Mouse (Mus musculus) right cerebral cortex, adult 18-20 months (tissue): ENCODE data around the gene Cdkn2b.
A peak's percentile ranks its signal among the peaks of the same experiment; 100 is the strongest.

ENCODE experiments used
- DNase-seq: peaks from one replicate; pipeline ENCODE4 v3.0.0; 2022; ENCODE audit warnings: mixed read lengths

The Cdkn2b gene

GRCm38 (mm10) chr4:89310491-89311254 is at the start of gene Cdkn2b:
TSS of gene Cdkn2b (minus strand) at chr4:89311039.
- DNase-seq: peak; percentile 64

GRCm38 (mm10) chr4:89360349-89360748 is 49.5 kb upstream of the Cdkn2b start:
- no peak for DNase-seq

DNA sequence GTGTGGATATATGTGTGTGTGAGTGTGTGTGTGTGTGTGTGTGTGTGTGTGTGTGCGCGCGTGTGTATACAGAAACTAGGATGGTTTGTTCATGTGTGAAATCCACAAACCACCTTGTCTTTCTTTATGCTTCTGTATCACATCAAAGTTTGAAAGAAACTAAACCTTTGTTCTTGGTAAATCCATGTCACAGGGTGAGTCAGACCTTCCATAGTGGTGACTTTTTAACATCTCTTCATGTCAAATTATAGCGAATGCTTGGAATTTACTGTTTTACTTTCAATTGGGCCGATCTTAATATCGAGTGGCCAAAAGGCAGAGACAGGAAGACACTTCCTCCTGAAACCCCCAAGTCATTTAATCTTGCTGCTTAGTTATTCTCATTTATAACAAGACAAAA is 48.7 kb upstream of the Cdkn2b start:
- no peak for DNase-seq

DNA sequence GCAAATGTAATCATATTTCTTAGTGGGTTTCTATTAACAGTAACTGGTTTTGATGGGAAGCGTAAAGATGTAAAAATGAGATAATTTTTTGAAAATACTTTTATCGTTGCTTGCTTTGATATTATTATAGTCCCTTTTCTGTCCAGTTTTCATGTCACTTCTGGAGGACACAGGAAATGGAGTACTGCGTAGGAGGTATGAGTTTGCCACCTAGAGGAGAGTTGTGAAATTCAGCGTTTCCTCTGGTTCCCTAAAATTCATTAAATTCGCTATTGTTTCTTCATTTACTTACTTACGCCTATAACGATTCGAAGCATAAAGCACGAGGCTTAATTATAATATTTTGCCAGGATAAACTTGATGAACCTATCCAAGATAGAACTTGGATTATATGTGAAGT is 43.1 kb upstream of the Cdkn2b start:
- no peak for DNase-seq

- DNase-seq: no peak
Observed at GRCm38 (mm10) chr4:89353071-89353582, 42.3 kb upstream of the Cdkn2b start.

GRCm38 (mm10) chr4:89351474-89351873 is 40.6 kb upstream of the Cdkn2b start:
- no peak for DNase-seq

DNA sequence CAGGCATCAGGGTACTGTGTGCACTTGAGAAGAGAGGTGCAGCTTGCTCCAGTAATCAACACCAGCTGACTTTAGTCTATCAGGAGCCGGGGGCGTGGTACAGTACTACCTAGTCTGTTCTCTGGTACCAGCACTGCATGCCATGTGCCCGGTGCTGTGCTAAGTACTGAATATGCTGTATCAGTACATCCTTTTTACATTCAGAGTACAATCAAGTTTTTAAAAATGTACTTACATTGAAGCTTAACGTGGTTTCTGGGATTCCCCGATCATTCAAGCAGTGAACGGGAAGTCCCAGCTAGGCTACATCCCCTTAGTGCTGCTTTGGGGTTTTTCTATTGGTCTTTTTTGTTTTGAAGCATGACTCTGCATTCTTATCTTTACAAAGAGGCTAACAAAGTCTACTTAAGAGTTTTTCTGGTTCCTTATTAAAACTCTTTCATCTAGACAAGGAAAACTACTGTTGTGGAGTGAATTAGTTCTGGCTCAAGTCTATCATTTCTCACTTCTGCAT is 40.2 kb upstream of the Cdkn2b start:
- no peak for DNase-seq

GRCm38 (mm10) chr4:89350391-89350790 is 39.6 kb upstream of the Cdkn2b start:
- DNase-seq: no peak

GRCm38 (mm10) chr4:89348842-89349241 is 38.0 kb upstream of the Cdkn2b start:
- no peak for DNase-seq

GRCm38 (mm10) chr4:89313461-89313860 is 2.6 kb upstream of the Cdkn2b start:
- no peak for DNase-seq

- no peak for DNase-seq
Observed at GRCm38 (mm10) chr4:89309996-89310395, 843 bp downstream of the Cdkn2b start.

DNA sequence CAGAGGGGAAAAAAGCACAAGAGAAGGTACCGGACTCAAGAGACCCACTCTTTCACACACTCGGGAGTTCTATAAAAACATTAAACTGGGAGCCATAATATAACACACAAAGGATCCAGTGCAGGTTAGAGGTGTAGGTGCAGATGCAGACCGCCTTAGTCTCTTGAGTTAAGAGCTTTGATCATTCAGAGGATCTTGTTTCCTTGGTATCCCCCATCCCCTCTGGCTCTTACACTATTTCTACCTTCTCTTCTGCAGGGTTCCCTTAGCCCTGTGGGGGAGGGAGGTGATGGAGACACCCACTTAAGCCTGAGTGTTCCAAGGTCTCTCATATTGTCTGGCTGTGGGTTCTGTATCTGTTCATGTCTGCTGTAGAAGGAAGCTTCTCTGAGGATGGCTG is 2.8 kb downstream of the Cdkn2b start:
- DNase-seq: no peak

GRCm38 (mm10) chr4:89306798-89307365 is 4.0 kb downstream of the Cdkn2b start:
- no peak for DNase-seq

DNA sequence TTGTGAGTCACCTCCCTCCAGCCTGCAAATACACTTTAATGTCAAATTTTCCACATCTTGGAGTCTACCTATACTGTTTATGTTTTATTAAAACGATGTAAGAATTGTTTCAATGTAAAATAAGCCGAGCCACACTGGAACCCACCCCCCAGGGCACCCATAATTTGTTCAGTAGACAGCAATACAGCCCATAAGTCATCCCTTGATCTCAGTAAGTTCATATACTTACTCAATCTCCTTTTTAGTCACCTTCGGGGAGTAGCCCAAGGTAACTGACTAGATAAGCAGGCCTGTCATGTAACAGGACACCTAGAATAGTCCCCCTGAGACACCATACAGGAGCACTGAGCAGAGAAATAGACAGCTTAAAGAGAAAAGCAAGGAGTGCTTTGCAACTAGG is 5.1 kb downstream of the Cdkn2b start:
- no peak for DNase-seq

DNA sequence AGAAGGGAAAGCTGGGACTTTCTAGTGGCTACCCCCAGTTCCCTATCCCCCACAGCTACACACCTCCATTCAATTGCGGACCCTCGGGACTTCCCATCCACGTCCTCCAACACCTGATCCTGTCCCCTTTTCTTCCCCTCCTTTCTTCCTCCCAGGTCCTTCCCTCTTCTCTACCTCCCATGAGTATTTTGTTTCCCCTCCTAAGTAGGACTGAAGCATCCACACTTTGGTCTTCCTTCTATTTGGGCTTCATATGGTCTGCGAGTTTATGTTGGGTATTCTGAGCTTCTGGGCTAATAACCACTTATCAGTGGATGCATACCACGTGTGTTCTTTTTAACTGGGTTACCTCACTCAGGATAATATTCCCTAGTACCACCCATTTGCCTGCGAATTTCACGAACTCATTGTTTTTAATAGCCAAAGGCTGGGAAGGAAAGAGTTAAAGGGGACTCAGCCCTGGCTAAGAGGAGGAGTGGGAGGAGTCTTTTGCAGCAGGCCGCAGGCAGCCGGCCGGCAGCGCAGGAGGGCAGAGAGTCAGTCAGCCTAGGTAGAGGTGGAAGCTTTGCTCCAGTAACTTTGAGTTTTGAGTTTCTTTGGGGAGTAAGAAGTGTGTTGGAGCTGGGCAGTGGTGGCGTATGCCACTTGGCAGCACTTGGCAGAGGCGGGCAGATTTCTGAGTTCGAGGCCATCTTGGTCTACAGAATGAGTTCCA is 7.4 kb downstream of the Cdkn2b start:
- DNase-seq: no peak

DNA sequence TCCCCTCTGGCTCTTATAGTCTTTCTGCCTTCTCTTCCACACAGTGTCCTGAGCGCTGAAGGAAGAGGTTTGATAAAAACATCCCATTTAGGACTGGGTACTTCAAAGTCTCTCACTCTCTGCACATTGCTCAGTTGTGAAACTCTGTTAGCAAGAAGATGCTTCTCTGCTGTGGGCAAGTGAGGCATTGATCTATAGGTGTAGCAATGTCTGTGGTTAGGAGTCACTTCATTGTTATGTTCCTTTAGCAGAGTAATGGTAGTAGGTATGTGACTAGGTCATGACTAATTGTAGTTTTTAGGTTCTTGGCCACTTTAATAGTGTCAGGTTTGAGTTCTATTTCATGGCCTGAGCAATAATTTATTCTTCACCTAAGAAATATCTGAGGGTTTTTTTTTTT is 8.7 kb downstream of the Cdkn2b start:
- DNase-seq: no peak

- no peak for DNase-seq
Observed at GRCm38 (mm10) chr4:89299721-89300120, 11.1 kb downstream of the Cdkn2b start.

DNA sequence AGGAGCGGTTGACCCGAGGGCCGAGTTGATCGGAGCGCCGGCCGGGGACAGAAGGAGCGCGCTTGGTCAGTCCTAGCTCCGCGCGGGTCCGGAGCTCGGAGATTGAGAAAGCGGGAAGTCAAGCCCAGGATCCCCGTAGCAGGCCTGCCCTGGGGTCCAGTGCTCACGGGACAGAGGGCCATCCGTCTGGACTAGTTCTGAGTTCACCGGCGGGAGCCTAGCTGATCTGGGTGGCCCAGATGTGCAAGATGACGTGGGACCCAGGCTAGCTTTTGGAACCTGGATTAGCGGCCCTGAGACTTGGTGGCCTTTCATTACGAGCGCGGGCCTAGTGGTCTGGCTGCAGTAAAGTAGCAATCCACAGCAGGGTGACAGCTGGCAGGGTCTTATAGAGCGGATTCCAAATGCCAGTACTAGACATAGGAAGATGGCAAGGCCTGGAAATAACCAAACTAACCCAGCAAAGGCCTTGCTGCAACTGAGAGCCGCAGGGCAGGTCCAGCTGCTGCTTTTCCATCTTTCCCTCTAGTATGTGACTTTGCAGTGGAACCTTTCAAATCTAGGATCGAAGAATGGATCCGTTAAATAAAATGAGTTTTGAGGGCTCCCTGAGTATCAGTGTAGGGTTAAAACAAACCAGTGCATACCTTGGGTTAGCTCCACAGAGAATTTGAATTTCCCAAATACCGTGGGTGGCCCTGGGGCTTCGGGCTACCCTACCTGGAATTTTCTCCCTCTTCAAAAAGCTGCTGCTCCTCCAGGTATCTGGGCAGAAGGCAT is 15.2 kb downstream of the Cdkn2b start:
- DNase-seq: no peak

DNA sequence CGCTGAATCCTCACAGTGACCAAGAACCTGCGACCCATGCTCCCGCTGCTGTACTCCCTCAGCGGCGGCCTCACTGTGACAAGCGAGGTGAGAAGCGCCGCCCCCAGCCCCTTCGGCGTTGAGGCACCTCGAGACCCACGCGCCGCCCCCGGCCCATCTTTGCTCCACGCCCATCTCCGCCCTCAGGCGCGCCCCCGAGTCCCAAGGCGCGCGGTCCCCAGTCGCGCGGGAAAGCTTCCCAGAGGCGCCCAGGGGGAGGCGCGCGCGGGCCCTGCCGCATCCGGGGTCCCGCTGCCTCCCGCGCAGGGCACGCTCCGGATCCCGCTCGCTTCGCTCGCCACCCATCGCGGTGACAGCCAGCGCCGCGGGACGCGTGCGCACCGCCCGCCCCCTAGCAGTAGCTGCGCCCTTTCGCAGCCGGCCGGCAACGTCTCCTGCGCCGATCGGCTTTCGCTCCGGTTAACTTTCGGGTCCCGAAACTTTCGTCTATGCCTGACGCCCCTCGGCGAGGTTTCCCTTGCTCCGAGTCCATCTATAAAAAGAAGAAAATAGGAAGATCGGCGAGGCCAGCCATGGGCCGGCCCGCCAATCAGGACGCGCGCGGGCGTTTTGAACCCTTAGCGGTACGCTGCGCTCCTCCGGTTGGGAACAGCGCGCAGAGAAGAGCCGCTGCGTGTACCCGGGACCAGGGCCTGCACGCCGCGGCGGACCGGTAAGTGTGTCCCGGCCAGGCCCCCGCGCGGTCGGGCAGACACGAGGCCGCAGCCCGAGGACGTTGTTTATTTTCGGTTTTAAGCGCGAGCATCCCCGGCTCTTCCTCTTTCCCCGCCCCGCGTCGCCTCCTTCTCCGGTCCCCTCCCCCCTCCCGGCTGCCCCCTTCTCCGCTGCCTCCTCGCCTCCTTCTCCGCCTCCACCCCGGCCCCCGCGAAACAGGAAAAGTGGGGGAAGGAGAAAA is 16.1 kb downstream of the Cdkn2b start, which contains the start of gene Cdkn2a:
Gene Cdkn2a, minus strand, starts transcription at position 168 of the 955 bp plus-strand sequence.
- peak; percentile 56 for DNase-seq

GRCm38 (mm10) chr4:89294091-89294485 is 16.8 kb downstream of the Cdkn2b start:
- DNase-seq: no peak

DNA sequence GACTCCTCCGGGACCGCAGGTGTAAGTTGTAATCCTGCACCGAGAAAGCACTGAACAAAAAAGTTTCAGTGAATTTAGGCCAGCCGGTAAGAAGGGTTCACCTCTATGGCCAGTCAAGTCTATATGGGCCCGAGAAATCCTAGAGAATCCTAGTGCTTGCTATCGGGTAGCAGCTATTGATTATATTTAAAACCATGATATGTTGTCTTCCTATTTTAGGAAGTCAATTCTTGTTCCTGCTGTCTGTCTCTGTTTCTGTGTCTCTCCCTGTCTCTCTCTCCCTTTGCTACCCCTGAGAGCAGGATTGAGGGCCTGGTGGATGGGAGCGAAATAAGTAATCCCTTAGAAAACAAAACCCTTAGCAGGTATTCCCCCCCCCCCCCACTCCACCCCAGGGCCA is 17.3 kb downstream of the Cdkn2b start:
- DNase-seq: no peak

GRCm38 (mm10) chr4:89289028-89289427 is 21.8 kb downstream of the Cdkn2b start:
- no peak for DNase-seq
